Mouse (Mus musculus) small intestine, adult 2 months (tissue): ENCODE data around the gene Noc3l.

Experiments used
- CTCF ChIP-seq: fragments of 200-500 bp; IDR thresholded peaks from 2 replicates; pipeline ENCODE4 v1.5.1; 2012; ENCODE audit warnings: low read depth, mild to moderate bottlenecking, control low read depth, inconsistent platforms, low read length, moderate library complexity, mixed read lengths; ENCODE audit not compliant: insufficient replicate concordance, insufficient read length; ENCODE audit errors: extremely low read depth
- POLR2A ChIP-seq: fragments of 200-500 bp; IDR thresholded peaks from 2 replicates; pipeline ENCODE4 v1.6.1; 2012; ENCODE audit warnings: low read depth, mild to moderate bottlenecking, control low read depth, inconsistent platforms, low read length, moderate library complexity

DNA sequence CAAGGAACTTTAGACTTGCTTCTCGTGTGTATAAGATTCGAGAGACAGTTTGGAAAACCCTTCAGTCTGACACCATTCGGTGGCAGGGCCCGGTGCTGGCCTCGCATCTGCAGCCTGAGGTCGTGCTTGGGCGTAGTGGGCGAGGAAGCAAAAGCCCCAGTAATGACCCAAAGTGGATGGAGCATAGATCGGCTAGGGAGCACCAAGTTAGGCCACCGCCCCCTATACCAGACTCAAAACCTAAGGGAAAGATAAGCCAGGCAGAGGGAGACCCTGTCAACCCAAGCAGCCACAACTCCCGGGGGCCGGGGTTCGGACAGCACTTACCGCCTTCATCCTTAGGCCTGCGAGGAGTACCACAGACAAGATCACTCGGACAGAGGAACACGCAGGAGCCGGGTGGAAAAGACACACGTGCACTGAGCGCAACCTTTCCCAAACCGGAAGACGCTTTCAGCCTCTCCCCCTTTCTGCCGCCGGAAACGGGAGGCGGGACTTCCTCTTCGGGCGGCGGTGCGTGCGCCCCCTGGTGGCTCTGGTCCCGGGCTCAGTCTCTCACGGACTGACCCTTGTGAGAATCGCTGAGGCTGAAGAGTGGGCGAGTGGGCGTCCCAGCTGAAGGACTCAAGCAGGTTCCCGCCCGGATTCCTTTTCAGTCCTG, at the start of gene Noc3l:
- peak; percentile 97 for TF ChIP-seq CTCF
- TF ChIP-seq POLR2A = peak; percentile 51; the same call in 1 of the 2 replicates
